Mouse (Mus musculus) thymus, postnatal 4 days (tissue): ENCODE results near the gene Abr.

Experiments
- DNase-seq: peaks from one replicate; pipeline ENCODE4 v3.0.0; 2021

Abr gene

DNA sequence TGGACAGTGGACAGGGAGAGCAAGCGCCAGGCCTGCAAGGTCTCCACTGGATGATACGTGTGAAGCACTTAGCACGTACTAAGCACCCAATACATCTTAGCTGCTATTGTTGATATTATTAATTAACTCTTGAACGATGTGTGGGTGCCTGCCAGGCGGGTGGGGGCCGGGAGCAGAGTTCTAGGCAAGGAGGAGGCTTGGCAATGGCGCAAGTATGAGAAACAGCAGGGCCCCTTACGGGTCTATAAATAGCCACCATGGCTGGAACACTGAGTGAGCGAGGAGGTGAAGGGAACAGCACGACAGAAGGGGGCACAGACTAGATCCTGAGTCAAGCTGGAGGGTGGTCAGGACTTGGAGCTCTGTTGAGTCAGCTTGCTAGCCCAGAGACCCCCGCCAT, 107.0 kb downstream of the Abr start:
- no peak for DNase-seq

DNA sequence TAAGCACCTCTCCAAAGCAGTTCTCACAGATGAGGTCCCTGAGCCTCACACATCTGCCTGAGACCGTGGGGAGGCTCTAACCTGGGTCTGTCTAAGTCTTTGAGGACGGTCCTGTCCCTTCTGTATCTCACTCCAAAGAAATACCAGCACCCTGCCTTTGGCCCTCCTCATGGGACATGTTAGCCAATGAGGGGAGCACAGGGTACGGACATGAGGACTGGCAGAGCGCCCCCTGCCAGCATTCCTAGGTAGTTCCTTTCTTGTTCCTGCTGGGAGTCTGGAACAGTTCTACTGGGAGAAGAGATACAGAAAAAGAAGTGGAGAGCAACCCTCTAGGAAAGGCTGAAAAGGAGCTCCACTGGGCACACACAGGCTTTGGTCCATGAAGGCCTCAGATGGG, 111.1 kb downstream of the Abr start:
- DNase-seq: no peak

DNA sequence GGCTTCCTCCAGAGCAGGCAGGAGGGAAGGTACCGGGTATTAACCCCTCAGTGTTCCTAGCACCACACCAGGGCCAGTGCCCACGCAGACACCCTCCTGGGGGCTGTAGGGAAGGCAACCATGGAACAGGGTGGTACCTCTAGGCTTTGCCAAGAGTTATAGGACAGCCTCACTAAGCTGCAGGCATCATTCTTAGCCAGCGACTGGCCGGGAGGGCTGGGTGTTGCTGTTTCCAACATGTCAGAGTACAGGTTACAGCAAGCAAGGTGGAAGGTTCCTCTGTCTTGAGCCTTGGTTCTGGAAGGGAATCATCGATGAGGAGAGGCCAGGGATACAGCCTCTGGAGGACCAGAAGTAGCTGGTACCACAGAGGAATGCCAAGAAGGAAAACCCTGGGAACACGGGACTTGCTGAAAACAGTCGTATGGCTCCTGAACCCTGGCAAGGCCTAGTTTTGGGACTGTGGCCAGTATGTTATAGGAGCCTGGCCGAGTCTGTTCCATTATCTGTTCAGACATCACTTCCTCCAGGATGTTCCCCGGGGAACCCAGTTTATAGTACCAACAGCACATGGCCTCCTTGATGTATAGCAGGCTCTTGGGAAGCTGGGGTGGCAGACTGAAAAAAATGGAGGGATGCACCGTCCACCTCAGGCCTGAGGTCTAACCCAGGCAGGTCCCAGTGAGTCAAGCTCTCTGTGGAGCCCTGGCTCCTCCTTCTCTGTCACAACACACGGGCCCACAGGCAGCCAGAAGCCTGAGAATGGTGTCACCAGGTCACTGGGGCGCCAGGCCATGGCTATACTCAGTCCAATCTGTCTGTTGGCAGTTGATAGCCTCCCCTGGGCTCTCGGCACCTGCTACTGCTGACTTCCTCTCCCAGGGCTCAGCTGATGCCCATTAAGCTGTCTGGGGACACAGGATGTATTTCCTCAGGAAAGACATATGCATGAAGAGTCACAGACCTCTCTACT, 112.1 kb downstream of the Abr start:
- no peak for DNase-seq

DNA sequence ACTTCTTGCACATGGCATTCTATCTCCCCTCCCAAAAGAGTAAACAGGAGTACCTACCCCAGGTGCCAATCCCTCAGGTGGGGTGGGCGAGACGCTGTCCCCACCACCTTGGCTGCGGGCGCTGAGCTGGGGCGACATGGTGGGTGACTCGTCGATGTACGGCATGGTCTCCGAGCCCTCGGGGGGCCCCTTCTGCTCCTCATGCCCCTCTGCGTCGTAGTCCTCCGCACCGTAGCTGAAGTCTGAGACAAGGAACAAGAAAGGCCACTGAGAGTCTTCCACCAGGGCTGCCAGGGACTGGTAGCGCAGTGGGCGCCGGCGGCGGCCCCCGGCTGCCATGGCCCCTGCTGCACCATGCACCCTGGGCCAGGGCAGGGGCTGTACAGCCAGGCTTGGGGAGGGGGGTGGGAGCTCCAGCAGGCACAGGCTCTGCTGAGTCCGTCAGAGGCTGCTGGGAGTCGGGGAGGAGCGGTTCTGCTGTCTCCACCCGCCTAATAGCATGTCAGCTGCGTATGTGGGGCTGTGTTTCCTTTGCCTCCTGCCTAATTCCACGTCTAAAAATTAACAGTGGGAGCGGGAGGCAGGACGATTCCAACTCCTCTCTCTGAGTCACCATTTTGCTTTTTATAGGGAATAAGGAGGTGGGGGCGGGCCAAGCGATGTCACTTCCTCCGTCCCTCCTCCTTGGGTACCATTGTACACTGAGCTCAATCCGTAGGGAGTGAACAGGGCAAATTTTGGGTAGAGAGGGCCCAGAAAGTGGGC, 113.1 kb downstream of the Abr start:
- no peak for DNase-seq

DNA sequence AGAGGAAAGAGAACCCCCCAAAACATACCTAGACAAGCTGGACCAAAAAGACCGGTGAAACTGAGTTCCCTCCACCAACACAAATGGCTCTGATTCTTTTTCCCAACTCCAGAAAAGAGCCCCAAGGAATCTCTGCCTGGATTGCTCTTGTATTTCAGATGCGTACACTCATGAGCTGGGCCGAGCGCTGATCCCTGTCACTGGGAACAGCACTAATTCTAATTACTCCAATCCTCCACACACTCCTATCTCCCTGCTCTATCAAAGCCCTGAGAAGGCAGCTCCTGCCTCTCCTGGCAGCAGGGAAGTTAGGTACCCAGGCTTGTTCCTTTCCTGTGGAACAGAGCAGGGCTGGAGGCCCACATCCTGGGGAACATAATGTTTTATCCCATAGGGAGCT, 114.0 kb downstream of the Abr start:
- no peak for DNase-seq

DNA sequence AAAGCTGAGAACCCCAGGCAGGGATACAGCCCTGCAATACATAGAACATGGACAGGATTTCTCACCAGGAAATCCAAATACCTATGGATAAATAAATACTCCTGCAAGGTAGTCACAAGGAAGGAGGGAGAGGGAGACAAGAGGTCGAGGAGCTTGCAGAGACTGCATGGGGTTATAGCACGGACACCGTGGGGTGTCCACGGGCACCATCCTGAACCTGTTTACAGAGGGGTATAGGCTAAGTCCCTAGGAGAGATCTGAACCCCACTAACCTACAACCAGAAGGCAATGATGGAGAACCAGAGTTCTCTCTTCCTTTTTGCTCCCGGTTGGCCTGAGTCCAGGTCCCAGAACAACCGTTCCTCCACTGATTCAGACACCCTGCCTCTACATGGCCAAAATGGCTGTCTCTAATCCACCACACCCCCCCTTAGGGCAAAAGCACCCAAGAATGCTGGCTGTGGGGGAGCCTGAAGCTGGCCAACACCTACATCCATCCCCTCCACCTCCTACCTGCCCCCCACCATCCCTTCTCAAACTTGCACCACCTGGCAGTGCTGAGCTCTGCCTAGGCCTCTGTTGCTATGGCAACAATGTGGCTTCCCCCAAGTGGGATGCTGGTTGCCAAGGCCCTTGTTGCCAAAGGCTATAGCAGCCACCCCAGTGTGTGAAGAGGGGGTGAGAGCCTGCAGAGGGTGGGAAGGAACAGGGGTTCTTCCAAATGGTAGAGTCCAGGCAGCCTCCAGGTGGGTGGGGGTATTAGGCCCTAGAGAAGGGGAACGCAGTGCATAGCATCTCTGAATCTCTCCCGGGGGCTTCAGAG, 114.6 kb downstream of the Abr start:
- no peak for DNase-seq

DNA sequence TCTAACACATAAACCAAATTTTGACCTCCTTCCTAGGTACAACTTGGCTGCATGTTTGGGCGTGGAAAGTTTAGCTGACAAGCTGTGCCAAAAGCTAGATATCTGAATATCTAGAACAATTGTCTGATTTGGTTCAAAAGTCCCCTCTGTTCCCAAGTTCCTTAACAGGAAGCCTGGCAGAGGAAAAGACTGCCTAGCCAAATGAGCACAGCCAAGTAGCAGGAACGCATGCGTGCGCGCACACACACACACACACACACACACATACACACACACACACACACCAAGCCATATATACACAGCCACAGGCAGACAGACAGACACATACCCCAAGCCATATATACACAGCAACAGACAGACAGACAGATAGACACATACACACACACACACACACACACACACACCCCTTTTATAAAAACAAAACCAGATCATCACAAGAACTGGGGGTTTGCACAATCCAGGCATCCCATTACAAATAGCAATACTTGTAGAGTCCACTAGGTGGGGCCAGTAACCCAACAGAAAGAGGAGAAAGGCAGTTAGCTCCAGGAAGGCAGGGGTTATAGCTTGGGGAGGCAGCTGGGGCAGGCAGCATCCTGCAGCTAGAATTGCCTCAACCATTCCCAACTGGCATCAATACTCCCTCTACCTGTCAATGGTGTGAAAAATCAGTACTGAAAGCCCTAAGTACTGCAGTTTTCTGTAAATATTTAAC, 115.4 kb downstream of the Abr start:
- peak; percentile 64 for DNase-seq

DNA sequence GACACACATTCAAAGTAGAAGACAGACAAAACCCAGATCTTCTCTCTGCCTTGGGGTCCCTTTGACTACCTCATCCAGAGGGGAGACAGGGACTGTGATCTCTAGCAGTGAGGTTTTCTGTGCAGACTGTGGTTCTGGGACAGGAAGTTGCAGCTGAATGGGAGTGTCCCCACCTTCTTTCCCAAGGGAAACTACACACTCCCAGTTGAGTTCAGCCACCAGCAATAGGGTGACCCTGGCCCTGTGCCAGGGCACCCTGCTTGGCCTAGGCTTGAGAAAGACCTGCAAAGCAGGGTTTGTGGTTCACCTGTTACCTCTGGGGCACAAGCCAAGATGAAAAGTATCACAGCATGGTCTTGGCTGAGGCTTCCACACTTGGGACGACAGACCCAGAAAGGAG, 117.0 kb downstream of the Abr start:
- DNase-seq: no peak

DNA sequence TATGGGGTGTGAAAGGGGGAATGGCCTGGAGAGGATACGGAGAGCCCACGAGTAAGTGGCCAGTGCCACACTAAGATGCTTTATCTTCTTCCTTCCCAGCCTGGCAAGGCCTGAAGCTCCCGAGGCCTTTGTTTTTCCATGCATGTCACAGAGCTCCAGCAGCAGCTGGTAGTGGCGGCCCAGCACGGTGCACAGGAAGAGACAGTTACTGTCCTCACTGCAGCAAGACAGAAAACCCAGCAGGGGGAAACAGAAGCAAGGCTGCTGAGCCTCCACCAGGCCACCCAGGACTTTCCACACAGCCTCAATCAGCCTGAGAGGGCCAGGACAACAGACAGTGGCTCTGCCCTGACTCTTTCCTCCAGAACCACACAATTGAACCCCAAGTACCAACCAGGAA, 118.1 kb downstream of the Abr start:
- peak; percentile 55 for DNase-seq

DNA sequence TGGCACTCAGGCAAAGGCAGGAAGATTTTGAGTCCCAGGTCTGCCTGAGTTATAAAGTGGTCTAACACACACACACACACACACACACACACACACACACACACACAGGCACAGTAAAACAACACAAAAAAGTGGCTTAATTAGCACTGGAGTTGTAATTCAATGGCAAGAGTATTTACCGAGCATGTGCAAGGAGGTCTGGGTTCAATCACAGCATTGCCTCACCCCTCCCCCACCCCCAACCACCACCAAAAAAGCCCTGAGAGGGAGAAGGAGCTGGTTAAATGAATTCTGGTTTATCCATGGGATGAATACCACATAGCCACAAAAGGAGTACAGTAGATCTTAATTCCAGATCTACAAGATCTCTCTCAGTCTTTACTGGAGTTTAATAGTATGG, 122.1 kb downstream of the Abr start:
- DNase-seq: no peak

DNA sequence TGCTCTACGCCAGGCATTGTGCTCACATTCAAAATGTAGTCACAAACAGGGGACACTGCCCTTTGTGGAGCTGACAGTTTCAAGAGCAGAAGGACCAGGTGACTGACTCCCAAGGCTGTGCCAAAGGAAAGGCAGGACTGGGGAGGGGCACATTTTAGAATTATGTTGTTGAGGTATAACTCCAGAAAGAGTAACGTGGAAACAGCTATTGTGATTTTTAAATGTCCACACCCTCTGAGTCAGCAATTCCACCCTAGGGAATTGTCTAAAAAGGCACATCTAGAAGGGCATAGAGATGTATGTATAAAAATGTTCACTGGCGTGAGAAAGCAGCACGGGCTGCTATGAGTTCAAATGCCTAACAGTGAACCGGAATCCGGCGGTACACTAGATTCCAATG, 122.5 kb downstream of the Abr start:
- no peak for DNase-seq

DNA sequence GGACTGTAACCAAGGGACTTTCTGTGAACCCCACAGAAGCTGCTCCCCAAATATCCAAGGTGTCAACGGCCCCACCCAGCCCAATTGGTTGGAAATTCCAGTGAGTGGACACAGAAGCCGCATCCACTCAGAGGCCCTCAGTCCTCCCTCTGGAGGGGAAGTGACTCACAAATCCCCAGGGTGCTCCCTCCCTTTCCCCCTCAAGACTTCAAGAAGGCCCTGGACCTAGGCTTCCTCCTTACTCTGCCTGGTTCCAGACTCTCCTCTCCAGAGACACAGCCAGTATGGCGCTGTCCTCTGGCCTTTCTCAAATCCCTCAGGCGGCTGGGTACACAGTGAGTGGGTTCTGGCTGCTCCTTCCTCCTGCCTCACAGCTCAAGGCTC, 124.4 kb downstream of the Abr start:
- DNase-seq: peak; percentile 30

DNA sequence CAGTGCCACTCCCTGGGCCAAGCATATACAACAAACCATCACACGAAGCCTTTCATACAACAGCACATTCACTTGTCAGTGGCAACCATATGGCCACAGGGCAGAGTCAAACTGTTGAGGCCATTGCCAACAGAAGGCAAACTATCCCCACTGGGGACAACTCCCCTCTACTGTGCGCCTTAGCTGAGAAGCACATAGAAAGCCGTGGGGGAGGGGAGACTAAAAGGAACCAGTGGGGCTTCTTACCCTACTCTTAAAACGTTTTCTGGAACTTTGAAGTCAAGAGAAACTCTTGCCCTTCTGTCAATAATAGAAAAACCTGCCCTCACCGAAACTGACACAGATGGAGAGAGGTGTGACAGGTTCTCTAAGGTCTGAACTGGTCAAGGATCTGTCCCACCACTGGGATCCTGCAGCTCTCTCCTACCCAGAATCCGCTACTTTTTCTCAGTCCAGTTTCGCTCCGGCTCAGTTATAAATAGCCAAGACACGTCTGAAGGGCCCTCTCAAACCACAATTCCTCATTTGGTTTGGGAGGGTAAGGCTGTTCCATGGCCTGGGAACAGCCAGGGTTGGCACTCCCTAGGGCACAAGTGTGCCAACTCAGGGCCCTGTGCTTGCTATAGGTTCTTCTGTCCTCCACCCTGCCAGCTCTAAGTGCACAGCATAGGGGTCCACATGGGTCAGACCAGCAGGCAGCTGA, 124.9 kb downstream of the Abr start:
- DNase-seq: peak; percentile 64

DNA sequence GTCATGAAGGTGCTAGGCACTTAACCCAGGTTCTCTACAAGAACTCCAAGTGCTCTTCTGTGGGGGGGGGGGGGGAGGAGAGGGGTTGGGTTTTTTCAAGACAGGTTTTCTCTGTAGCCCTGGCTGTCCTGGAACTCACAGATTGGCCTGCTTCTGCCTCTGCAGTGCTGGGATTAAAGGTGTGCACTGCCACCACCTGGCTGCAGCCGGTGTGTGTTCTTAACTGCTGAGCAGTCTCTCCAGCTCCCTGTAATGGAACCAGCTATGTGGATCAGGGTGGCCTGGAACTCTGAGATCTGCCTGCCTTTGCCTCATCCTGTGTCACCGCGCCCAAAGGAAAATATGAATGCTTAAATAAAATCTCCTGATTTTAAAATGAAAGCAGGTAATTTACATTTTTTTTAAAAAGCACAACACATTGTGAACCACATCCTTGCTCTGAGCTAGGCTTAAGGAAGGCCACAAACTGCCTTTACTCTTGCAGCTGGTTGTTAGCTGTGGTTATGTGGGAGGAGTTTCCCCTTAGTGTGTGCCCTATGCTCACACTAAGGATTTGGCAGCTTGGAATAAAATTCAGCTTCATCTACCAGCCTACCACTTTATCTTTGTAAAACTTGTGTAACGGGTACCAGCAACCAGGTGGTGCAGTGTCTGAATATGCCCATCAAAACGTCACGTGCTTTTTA, 125.9 kb downstream of the Abr start:
- peak; percentile 69 for DNase-seq

DNA sequence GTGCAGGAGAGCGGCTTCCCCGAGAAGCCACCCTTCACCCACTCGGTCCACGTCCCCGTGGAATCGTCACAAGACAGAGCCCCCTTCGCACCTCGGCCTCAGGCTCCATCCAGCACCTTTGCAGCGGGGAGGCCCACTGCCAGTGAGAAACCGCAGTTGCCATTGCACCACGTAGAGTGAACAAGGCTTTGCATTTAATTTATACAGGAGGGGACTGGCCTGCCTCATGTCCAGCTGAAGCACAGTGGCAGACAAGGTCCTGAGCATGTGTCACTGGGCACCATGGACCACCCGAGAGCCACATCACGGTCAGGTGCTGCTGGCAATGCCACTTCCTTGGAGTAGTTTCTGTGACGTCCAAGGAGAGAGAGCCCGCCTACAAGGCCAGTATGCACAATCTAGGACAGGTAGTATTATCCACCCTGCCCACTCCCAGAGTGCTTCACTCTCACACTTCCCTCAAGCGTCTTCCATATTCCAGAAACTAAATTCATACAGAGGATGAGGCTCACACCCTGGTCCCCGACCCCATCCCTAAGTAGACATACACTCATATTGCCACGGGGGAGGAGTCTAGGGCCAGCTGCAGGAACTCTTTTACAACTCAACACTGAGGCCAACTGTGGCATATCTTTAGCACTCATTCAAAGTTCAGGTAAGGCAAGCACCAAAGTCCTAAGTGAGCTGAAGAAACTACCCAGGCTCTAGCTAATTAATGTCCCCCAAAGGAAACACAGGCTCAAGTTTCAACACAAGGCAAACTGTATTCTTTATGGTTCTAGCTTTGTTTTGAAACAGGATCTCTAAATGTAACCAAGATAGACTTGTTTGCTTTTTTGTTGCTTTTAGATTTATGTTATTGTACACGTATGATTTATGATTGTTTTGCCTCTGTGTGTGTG, 126.7 kb downstream of the Abr start:
- peak; percentile 66 for DNase-seq

DNA sequence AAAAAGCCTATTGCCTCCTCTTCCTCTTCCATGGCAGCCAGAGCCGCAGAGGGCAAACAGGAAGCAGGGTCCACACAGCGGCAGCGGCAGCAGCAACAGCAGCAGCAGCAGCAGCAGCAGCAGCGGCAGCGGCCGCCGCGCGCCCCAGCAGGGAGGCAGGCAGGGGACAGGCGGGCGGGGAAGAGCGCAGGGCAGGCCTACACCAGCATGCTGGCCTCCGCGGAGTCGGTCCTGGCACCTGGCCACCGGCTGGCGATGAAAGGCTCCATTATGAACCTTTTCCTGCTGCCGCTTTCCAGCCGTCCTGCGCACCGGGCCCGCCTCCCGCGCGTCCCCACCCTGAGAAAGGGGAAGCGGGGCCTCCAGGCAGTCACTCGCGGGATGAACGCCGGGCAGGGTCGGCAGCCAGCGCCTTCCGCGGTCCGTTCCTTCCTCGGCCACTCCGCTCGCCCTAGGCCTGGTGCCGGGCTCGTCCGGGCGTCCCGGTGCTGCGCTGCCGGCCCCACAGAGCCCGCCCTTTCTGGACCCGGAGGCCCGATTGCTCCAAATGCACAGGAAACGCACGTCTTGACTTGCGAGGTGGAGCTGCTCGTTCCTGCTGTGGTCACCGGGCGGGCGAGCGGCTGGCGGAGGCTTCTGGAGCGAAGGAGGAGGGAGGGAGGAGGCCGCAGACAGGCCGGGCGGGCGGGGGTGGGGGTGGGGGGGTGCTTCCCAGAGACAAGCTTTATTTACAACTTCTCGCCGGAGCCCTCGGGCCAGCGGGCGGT, 127.6 kb downstream of the Abr start:
- DNase-seq: peak; percentile 84

DNA sequence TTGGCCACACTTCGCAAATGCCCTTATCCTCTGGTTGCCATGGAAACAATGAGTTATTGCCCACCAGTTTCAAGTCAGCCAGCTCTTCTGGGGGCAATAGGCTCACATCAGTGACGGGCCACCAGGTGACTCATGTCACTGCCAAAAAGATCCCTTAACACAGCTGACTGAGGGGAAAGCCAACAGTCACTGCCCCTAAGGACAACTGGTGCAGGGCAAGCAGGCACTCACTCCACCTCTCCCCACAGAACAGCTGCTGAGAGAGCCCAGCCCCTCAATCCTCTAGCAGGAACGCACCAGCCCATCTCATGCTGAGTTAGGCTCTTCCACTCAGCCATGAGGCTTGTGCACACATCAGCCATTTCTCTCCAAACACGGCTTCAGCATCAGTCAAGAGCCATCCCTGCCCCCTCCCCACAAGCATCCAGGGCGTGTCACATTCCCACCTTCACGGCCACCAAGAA, 128.3 kb downstream of the Abr start:
- DNase-seq: no peak

DNA sequence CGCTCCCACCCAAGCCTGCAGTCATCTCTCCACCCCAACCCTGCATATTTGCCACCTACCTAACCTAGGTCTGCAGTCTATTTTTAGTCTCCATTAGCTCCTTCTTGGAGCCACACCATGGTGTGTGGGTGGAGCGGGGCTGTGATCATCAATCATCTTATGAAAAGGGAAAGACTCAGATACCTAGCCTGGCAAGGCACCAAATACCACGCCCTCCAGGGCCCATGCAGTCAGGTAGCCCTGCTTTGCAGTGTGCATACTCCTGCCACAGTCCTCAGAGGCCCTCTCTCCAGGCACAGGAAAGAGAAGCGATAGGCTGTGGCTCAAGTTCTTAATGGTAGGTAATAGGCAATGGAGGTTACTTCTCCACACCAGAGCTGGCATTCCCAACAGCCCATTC, 128.9 kb downstream of the Abr start:
- DNase-seq: peak; percentile 35

DNA sequence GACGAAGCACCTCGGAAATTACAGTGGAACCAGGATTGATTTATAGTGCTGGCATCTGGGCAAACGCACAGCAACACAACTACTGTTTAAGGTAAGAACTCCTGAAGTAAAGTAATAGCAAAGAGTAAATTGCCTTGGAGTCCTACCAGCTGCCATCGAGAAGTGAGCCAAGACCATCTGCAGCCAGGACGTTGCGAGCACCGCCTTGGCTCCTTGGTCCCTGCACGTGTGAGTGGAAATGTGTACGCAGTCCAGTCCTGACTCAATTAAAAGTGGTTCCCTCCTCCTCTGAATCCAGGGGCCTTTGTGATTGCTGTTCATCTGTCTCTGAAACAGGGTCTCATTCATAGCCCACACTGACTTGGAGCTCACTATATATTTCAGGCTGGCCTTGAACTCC, 130.3 kb downstream of the Abr start:
- DNase-seq: no peak
